Mouse (Mus musculus) embryonic facial prominence, embryonic 15.5 days (tissue): ENCODE results near the gene Asf1b. TPM values are rescaled to one million over a fixed set of nuclear protein-coding genes. Genes with fewer than 3 reads are reported as not detected.
"Not testable (repeated sequence)": the region's sequence is repeated elsewhere in the genome, so short reads cannot be mapped to it uniquely, and the experiment has no call there.

ENCODE experiments used
- ATAC-seq: fragments of 200-750 bp; cut with Nextera tagmentation; 2 replicates; pipeline ENCODE4 v1.8.0; 2017; ENCODE audit warnings: low read depth, moderate TSS enrichment; ENCODE audit not compliant: insufficient number of reproducible peaks, low FRiP score, low TSS enrichment
- H3K27ac ChIP-seq: fragments of 300-500 bp; sonication (generic); replicated peaks from 2 replicates; pipeline ENCODE4 v1.5.1; 2015; ENCODE audit warnings: mild to moderate bottlenecking, inconsistent platforms
- H3K27me3 ChIP-seq: fragments of 300-500 bp; sonication (generic); 2 replicates; pipeline ENCODE4 v1.6.1; 2015; ENCODE audit warnings: inconsistent platforms
- H3K36me3 ChIP-seq: fragments of 300-500 bp; sonication (generic); 2 replicates; pipeline ENCODE4 v1.6.1; 2015; ENCODE audit warnings: mild to moderate bottlenecking, inconsistent platforms
- H3K4me1 ChIP-seq: fragments of 300-500 bp; sonication (generic); 2 replicates; pipeline ENCODE4 v1.6.1; 2015; ENCODE audit warnings: inconsistent platforms
- H3K4me2 ChIP-seq: fragments of 300-500 bp; sonication (generic); replicated peaks from 2 replicates; pipeline ENCODE4 v1.6.1; 2015; ENCODE audit warnings: mild to moderate bottlenecking, inconsistent platforms
- H3K4me3 ChIP-seq: fragments of 300-500 bp; sonication (generic); replicated peaks from 2 replicates; pipeline ENCODE4 v1.5.1; 2015; ENCODE audit warnings: mild to moderate bottlenecking, inconsistent platforms
- H3K9ac ChIP-seq: fragments of 300-500 bp; sonication (generic); 2 replicates; pipeline ENCODE4 v1.6.1; 2015; ENCODE audit warnings: inconsistent platforms
- H3K9me3 ChIP-seq: fragments of 300-500 bp; sonication (generic); replicated peaks from 2 replicates; pipeline ENCODE4 v1.6.1; 2016; ENCODE audit warnings: inconsistent platforms
- WGBS: fragments of 180-500 bp; shearing (Covaris S2); methylation state at CpG from one replicate; pipeline ENCODE4 v1.1.7; 2015; 5-methylcytosine and 5-hydroxymethylcytosine counted together
- polyA plus RNA-seq: library from polyadenylated mRNA; unstranded; fragments of >200 nt; fragmentation: Nextera tagmentation; extraction: Ambion mirVana; gene quantifications from 2 replicates; pipeline ENCODE4 v1.2.1, GENCODE M21; 2015

Asf1b gene
- polyA plus RNA-seq, 1 experiment from 2014 or later: 57.2 TPM

GRCm38 (mm10) chr8:83997511-83998141 lies 42.3 kb downstream of the Asf1b start, which contains the start of gene Samd1:
Gene Samd1, plus strand, starts transcription at chr8:83997672.
- Histone ChIP-seq H3K4me2 (peak within 1 kb of the TSS; percentile 90), H3K36me3 (peaks cover 39% of the 10 kb centered on the region), H3K9me3 (no peaks in the 10 kb centered on the region), H3K9ac (peak within 1 kb of the TSS; percentile 78), H3K27ac (peak within 1 kb of the TSS; percentile 98), H3K4me1 (peaks cover 30% of the 10 kb centered on the region), H3K27me3 (no peaks in the 10 kb centered on the region), H3K4me3 (peak within 1 kb of the TSS; percentile 80)
- under 1% methylated on average over 56 of the region's 112 CpGs for WGBS
- ATAC-seq: no peak

DNA sequence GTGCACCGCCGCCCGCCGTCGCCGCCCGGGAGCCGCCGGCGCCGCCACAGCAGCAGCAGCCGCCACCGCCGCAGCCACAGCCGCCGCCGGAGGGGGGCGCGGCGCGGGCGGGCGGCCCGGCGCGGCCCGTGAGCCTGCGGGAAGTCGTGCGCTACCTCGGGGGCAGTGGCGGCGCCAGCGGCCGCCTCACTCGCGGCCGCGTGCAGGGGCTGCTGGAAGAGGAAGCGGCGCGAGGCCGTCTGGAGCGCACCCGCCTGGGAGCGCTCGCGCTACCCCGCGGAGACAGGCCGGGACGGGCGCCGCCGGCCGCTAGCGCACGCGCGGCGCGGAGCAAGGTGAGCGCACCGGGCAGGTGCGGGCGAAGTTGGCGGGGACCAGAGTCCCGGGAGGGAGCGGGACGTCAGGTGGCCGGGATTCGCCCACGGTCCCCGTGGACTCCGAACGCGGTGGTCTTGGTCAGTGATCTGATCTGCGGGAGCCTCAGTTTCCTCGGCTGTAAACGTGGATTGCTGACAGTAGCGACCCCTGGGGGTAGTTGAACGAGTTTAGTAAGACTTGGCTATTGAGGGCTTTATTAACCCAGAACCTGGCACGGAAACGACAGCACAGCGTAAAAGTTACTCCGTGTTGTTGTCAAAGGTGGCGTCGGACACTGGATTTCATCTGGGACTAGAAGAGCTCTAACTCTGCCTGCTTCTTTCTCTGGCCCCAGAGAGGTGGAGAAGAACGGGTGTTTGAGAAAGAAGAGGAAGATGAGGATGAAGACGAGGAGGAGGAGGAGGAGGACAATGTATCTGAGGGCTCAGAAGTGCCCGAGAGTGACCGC lies 43.1 kb downstream of the Asf1b start:
- ATAC-seq: no peak
- H3K4me1 ChIP-seq: peaks cover 36% of the 10 kb centered on the region

DNA sequence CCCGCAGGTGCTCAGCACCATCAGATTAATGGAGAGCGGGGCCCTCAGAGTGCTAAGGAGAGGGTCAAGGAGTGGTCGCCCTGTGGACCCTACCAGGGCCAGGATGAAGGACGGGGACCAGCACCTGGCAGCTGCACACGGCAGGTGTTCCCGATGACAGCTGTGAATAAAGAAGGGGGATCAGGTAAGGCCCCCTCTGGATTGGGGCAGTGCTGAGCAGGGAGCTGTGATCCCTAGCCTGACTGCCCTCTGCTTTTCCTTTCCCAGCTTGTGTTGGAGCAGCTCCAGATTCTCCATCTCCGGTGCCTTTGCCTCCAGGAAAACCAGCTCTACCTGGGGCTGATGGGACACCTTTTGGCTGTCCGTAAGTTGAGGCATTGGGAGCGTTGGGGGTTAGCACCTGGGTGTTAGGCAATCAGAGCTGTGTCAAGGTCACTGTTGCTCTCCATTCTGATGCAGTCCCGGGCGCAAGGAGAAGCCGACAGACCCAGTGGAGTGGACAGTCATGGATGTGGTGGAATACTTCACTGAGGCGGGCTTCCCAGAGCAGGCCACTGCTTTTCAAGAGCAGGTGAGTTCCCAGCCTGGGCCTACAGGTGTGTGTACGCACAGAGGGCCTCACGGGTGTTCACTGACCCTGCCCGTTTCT lies 43.9 kb downstream of the Asf1b start:
- no peak for ATAC-seq
- Histone ChIP-seq H3K4me2 (peak overlapping the region; percentile 72), H3K9ac (0 out of 2 replicates have a peak overlapping the region, but pooled peaks have one; percentile 63), H3K4me1 (peaks cover 43% of the 10 kb centered on the region), H3K27ac (0 out of 2 replicates have a peak overlapping the region, but pooled peaks have one; percentile 91), H3K36me3 (peaks cover 31% of the 10 kb centered on the region), H3K9me3 (no peaks in the 10 kb centered on the region), H3K27me3 (no peaks in the 10 kb centered on the region), H3K4me3 (peak overlapping the region; percentile 68)
- 63% methylated on average over 16 of the region's 16 CpGs for WGBS

More for the DNA sequence above, 43.1 kb downstream of the Asf1b start:
- Histone ChIP-seq H3K27ac (peak overlapping the region; percentile 91), H3K4me2 (peak overlapping the region; percentile 72), H3K27me3 (no peaks in the 10 kb centered on the region), H3K36me3 (peaks cover 36% of the 10 kb centered on the region), H3K9me3 (no peaks in the 10 kb centered on the region), H3K9ac (peak overlapping the region; percentile 63), H3K4me3 (peak overlapping the region; percentile 68)
- 1% methylated on average over 88 of the region's 92 CpGs for WGBS

DNA sequence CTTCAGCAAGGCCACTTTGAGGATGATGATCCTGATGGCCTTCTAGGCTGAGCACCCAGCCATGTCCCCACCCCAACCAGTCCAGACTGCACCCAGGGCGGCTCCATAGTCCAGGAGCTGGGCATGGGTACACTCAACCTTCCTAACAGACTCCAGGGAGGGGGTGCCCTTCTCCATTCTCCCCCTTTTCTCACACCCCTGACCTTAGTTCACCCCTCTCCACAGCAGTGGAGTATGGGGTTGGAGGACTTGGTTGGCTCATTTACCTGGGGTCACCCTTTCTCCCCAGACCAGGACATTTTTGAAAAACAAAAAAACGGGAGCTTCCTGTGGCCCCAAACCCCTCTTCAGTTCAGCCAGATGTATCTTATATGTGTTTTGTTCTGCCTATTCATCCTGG lies 44.5 kb downstream of the Asf1b start:
- 81% methylated on average over 2 of the region's 2 CpGs for WGBS
- ATAC-seq: no peak
- 0 out of 2 replicates have a peak overlapping the region, but pooled peaks have one; percentile 2 for H3K4me3 ChIP-seq
- peaks cover 46% of the 10 kb centered on the region for H3K4me1 ChIP-seq
- H3K27me3 ChIP-seq: no peaks in the 10 kb centered on the region
- peak overlapping the region; percentile 72; the same call in 1 of the 2 replicates for H3K4me2 ChIP-seq
- H3K27ac ChIP-seq: no peak overlapping the region
- H3K9me3 ChIP-seq: no peaks in the 10 kb centered on the region
- peaks cover 25% of the 10 kb centered on the region for H3K36me3 ChIP-seq
- H3K9ac ChIP-seq: no peak overlapping the region

DNA sequence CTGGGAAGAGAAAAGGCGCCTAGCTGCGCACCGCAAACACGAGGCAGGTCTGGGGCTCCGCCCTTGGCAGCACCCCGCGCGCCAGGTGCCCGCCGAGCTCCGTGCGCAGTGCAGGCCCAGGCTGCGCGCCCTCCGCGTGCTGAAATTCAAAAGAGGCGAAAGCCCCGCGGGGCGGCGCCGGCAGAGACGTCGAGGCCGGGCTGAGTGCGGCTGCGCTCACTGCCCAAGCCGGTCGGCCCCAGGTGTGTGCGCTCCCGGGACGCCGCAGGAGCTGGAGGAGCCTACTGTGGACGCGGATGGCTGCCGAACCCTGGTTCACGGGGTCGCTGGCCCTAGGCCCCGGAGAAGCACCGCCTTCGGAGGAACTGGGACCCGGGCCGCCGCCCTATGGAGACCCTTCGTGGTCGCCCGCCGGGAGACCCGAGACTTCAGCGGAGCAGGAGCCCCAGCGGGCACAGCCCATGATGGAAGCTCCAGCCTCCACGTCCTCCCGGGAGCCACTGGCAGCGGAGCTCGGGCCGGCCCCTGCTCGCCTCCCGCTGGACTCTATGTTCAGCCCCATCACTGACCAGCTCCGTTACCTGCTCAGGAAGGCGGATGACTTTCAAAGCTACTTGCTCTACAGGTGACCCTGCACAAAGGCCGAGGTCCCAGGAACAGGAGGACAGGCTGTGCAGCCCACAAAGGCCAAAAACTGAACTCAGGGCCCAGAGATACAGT lies 46.1 kb downstream of the Asf1b start, which contains the start of gene 1700067K01Rik:
1700067K01Rik (plus strand) TSS at position 222 of the 720 bp plus-strand sequence.
- H3K36me3 ChIP-seq: peaks cover 20% of the 10 kb centered on the region
- 0 out of 2 replicates have a peak within 1 kb of the TSS, but pooled peaks have one; percentile 6 for H3K9ac ChIP-seq
- no peaks in the 10 kb centered on the region for H3K27me3 ChIP-seq
- 29% methylated on average over 61 of the region's 61 CpGs for WGBS
- H3K4me3 ChIP-seq: peak within 1 kb of the TSS; percentile 10; the same call in 1 of the 2 replicates
- peak within 1 kb of the TSS; percentile 34 for H3K4me2 ChIP-seq
- ATAC-seq: no peak
- no peaks in the 10 kb centered on the region for H3K9me3 ChIP-seq
- H3K27ac ChIP-seq: no peak within 1 kb of the TSS
- peaks cover 43% of the 10 kb centered on the region for H3K4me1 ChIP-seq

DNA sequence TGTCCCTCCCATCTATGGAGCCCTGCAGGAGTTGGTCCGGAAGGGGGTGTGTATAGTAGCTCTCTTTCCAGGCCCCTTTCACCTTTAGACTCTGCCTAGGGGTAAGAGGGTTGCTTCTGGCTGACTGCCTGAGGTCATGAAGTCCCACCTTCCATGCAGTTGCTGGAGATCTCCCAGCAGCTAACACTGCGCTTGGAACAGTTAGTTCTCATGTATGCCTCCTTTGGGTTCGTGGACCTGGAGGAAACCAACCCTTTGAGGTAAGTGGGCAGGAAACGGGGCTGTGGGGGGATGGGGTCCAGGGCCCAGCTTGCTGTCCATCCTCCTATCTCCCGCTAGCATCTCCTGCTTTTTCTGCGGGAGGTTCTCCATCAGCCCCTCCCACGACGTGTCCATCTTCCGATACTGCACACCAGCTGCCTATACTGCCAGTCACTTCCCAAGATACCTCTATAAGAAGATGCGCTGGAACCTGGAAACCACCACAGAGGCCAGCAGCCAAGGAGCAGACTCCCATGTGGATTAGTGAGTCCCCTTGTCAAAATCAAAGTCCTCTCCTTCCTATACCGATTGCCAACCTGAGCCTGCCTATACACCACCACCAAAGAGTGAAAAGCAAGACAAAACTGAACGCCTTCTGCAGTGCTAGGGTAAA lies 47.8 kb downstream of the Asf1b start:
- H3K27me3 ChIP-seq: no peaks in the 10 kb centered on the region
- ATAC-seq: no peak
- H3K36me3 ChIP-seq: peaks cover 20% of the 10 kb centered on the region
- H3K9me3 ChIP-seq: no peaks in the 10 kb centered on the region
- no peak overlapping the region for H3K4me3 ChIP-seq
- no peak overlapping the region for H3K27ac ChIP-seq
- H3K4me2 ChIP-seq: no peak overlapping the region
- H3K4me1 ChIP-seq: peaks cover 42% of the 10 kb centered on the region
- no peak overlapping the region for H3K9ac ChIP-seq
- 56% methylated on average over 12 of the region's 12 CpGs for WGBS

DNA sequence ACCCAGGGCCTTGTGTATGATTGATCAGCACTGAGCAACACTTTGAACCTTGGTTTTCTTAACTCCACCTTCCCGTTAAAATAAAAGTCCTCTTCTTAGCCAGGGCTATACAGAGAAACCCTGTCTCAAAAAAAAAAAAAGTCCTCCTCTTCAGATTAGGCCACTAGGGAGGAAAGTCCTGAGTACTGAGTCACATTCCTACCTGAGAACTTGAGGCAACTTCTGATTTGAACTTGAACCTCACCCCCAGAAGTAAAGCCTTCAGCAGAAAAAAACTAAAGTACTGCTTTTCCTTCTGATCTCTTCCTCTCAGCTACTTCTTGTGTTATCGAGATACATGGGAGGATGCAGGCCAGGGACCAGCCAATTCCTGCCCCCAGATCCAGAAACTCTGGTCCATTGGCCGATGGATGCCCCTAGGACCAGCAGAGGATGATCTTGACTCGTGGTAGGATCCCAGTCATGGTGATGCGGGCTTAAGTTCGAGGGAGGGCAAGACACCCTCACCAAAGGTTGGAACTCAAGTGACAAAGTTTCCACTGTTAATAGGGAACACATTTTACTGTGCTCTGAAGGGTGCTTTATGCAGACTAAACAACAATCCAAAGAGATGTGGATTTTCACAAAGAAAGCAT lies 48.4 kb downstream of the Asf1b start:
- Histone ChIP-seq H3K27ac (peak overlapping the region; percentile 90), H3K9ac (peak overlapping the region; percentile 65; the same call in 1 of the 2 replicates), H3K9me3 (no peaks in the 10 kb centered on the region), H3K4me1 (peaks cover 41% of the 10 kb centered on the region), H3K4me3 (peak overlapping the region; percentile 65), H3K4me2 (peak overlapping the region; percentile 93), H3K27me3 (no peaks in the 10 kb centered on the region), H3K36me3 (peaks cover 20% of the 10 kb centered on the region)
- ATAC-seq: no peak
- WGBS: 64% methylated on average over 6 of the region's 6 CpGs

DNA sequence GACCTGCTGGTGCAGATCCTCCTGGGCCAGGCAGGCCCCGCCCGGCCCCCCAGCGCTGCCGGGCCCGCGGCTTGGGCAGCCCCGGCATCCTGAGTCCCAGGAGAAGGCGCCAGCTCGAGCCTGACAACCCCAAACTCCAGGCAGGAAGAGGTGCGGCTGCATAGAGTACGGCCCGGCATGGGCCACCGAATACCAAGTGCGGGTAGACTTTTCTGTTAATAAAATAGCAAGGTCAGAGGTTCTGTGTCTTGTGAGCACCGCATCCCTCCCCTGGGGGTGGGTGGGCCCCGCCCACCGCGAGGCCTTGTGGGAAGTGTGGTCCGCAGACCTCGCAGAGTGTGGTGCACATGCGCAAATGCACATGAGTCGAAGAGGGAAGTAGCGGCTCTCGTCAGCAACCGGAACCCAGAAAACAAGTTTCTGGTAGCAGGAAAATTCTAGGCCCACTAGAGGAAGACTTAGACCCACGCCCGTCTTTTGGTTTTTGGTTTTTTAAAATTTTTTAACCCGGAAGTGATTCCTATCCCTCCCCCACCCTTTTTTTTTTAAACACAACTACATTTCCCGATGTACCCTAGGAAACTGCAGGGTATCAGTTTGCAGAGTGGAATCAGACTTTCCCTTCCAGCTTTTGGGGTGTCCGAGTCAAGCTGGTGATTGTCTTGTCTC lies 49.4 kb downstream of the Asf1b start:
- Histone ChIP-seq H3K27ac (peak overlapping the region; percentile 90), H3K9me3 (no peaks in the 10 kb centered on the region), H3K27me3 (no peaks in the 10 kb centered on the region), H3K4me1 (peaks cover 33% of the 10 kb centered on the region), H3K4me2 (peak overlapping the region; percentile 93), H3K36me3 (peaks cover 15% of the 10 kb centered on the region), H3K9ac (peak overlapping the region; percentile 65), H3K4me3 (peak overlapping the region; percentile 65)
- under 1% methylated on average over 30 of the region's 30 CpGs for WGBS
- ATAC-seq: peak; percentile 81

DNA sequence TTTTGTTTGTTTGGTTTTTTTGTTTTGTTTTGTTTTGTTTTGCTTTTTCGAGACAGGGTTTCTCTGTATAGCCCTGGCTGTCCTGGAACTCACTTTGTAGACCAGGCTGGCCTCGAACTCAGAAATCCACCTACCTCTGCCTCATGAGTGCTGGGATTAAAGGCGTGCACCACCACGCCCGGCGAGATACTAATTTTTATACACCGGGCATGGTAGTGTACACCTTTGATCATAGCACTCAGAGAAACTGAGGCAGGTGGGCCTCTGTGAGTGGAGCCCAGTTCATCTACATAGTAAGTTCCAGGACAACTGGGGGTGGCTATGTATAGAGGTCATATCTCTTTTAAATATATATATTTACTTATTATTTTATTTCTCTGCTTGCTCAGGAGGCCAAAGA lies 50.2 kb downstream of the Asf1b start:
- H3K27me3 ChIP-seq, H3K4me2 ChIP-seq, H3K9me3 ChIP-seq, H3K4me3 ChIP-seq, ATAC-seq, H3K9ac ChIP-seq: not testable (repeated sequence)
- WGBS: 91% methylated on average over 7 of the region's 7 CpGs
- Histone ChIP-seq H3K4me1 (peaks cover 39% of the 10 kb centered on the region), H3K27ac (peak overlapping the region; percentile 90; the same call in 1 of the 2 replicates), H3K36me3 (peaks cover 11% of the 10 kb centered on the region; the same call in 1 of the 2 replicates)
